Mouse (Mus musculus) urinary bladder, postnatal 25 days (tissue): ENCODE measurements around the gene Klf6.

ENCODE experiments used
- DNase-seq: peaks from one replicate; pipeline ENCODE4 v3.0.0; 2022; ENCODE audit warnings: low spot score

Gene Klf6

GRCm38 (mm10) chr13:5861157-5862002 is at the start of gene Klf6:
Gene Klf6, plus strand, starts transcription at chr13:5861482.
- peak; percentile 95 for DNase-seq

- DNase-seq: no peak
Measured at GRCm38 (mm10) chr13:5813433-5813832, 47.8 kb upstream of the Klf6 start.

DNA sequence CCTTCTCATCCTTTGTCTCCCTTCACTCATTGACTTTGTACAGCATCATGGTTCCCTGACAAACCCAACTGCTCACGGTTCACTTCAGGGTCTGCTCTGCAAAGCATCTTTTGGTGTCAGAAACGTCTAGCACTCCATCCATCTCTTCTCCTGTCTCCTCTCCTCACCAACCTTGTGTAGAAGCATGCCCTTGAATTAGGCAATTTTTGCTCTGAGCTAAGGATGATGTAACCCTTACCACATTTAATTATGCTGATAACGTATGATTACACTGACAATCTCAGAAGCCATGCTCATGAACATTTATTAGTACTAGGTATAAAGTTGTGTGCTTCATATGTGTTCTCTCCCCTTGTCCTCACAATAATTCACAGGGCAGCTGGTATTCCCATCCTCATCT is 44.0 kb upstream of the Klf6 start:
- no peak for DNase-seq

DNA sequence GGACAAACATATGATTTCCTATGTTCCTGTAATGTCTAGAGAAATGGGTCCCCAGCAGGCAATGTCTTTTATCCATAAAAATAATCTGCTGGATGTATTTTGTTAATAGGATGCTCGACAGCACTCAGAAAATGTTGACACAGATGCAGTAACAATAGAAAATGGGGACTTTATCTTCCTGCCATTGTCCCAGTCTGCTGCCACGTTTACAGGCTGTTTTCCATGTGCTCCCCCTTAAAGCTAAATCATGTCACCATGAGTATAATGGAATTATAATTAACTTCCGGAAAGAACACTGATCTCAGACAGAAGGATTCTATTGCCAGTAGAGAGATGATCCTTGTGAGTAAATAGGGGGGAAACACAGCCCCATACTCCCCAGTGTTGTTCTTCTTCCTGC is 42.1 kb upstream of the Klf6 start:
- no peak for DNase-seq

DNA sequence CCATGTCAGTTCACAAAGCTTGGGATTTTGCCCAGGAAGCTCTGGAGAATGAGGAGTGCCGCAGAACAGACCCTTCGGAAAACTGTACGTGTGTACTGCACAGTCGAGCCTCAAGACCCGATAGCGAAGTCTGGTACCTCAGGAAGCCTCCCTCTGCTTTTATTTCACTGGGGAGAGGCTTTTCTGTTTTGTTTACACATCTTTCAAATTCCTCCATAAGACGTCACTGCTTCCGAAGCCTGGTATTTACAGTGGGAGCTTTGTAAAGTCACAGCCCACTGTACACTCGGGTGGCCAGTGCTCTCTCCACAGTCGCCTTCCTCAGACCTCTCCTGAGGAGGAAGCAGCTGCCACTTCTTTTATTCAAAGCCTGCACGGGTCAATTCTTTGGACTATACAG is 38.7 kb upstream of the Klf6 start:
- no peak for DNase-seq

- no peak for DNase-seq
Measured at GRCm38 (mm10) chr13:5823150-5823549, 38.1 kb upstream of the Klf6 start.

DNA sequence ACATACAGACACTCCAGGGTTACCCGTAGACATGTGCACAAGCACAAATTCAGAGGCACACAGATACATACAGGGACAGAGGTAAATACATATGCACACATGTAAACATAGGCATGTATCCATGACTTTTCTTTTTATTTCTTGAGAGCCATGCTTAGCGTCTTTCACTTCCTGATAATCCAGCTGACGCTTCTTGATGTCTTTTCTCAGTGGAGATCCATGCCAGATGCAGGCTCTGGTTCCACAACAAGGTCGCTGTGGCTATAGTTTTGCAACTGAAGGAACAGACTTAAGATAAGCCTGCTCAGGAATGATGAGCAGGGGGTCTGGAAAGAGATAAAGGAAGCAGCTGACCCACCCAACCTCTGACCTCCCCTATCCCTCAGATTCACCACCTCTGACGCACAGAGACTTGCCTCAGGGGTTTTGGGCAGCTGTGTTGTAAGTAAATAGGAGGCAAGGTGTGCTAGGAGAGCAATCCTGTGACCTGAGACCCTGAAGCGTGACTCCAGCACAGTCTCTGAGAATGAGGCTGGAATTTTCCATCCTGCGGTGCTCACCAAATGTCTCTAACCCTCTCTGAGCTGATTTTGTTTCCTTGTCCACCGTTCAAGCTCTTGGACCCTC is 37.0 kb upstream of the Klf6 start:
- no peak for DNase-seq

DNA sequence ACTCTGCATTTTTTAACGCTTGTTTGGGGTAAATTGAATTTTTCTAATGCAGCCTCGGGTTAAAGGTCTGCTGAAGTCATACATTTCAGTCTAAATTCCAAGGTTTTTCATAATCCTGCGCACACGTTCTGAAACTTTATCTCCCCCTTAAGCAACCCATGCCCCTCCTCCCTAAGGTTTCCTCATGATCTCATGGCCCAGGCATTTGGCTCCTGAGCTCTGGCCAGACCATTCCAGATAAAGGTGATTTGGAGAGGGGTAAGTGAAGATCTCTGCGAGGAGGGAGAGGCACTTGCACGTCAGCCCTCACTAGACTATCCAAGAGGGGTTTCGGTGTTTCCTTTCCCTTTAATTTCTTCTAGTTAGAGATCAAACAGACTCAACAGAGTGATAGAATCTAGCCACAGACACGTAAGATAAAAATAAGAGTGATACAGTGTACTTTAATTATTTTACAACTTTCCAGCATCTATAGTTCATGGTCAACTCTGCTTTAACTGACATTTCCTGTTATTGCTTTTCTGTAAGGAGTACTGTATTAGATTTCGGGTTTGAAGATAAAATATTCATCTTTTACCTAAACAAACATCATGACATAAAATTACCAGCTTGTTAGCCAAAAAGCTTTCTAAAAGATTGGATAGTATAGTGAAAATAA is 35.0 kb upstream of the Klf6 start:
- peak; percentile 32 for DNase-seq

DNA sequence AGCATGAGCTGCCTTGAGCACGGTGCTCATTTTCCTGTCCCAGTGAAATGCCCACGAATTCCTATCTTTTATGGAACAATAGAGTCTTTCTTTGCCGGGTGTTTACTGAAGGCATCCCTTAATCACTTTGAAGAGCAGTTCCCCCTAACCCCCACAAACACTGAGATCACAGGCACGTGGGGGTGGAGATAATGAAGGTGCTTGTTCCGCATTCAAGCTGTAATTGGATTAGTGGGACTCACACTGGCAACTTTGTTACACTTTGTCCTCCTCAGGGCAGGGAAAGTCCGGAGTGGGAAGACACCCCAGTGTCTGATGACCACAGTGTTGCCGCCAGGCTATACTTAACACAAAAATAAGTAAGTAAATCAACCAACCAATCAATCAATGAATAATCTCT is 29.3 kb upstream of the Klf6 start:
- no peak for DNase-seq

GRCm38 (mm10) chr13:5837174-5837777 is 24.0 kb upstream of the Klf6 start:
- DNase-seq: no peak

DNA sequence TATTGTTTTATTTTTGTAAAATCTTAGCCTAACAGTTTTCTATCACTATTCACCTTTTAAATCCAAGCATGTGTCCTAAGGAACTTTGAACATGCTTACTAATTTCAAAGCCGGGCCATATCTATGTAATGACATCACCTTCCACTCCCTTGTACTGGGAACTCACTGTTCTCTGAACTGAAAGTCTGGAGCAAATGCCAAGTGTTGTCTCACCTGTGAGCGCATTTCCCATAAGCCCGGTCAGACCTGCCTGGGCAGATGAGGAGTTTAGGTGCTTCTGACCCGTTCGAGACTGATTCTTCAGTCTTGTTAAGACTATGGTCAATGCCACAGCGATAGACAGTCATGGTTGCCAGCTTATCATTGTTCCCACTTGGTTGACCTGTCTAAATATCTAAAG is 19.9 kb upstream of the Klf6 start:
- no peak for DNase-seq

DNA sequence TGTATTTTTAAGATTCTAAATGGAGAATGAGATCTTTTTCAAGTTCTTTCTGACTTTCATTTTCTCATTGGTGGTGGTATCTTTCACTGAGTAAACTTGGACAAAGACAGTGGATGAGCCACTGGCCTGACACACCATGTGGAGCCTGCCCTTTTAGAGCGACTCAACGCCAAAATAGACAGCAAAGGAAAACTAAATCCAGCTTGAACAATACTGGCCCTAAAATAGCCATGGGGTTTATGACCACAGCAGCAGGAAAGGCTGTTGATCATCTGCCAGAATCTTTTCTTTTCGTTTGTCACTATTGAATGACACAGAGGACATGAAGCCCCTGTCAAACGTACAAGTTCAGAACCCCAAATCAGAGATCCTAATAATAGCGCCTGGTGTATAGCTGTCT is 18.4 kb upstream of the Klf6 start:
- DNase-seq: no peak

DNA sequence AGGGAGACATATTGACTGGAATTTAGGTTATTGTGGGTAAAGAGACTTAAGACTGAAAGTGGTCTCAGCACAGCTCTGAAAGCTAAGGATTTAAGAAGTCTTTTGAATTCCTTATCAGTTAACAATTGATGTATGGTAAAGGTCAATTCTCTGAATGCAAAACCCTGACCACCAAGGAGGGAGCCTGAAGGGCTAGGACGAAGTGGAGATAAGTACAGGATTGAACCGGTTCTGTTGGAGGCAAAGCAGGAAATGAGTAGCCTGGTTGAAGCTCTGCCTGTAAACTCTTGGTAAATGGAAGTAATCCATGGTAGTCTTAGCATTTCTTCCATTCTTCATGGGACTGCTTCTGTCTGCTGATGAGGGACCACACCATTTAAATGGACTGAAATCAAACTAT is 17.5 kb upstream of the Klf6 start:
- DNase-seq: no peak

GRCm38 (mm10) chr13:5844338-5844737 is 16.9 kb upstream of the Klf6 start:
- DNase-seq: no peak

DNA sequence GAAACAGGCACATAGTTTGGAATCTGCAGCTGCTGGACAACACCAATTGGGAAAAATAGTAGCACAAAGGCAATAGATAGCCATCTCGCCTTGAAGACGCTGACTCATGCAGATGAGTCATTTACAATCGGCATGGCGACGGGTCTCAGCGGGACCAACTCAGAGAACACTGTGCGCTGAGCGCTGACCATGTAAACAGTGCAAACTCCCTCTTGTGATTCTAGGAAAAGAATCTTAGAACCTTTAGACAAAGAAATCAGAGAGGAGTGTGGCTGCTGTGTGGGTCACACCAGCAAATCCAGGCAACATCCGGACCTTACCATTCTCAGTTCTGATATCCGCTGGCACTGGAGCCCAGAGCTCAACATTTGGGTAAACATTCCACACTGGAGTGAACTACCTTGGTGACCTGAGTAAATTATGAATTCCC is 16.1 kb upstream of the Klf6 start:
- DNase-seq: peak; percentile 62

GRCm38 (mm10) chr13:5845605-5846004 is 15.7 kb upstream of the Klf6 start:
- no peak for DNase-seq

DNA sequence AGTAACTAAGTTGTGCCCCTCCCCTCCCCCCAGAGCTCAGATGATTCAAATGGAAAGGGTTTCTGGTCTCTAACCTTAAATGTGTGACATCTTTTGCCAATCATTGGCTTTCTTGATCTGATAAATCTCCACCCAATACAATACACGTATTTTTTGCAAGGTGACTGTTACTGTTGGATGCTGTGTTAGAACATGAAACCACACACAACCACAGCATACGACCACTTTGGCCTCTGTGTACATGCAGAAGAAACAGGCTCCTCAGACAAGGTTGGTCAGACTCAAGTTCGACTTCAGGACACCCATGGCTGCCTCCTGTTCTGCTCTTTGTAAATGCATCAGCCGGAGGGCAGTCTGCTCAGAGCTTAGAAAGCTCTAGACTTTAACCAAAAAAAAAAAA is 14.4 kb upstream of the Klf6 start:
- no peak for DNase-seq

DNA sequence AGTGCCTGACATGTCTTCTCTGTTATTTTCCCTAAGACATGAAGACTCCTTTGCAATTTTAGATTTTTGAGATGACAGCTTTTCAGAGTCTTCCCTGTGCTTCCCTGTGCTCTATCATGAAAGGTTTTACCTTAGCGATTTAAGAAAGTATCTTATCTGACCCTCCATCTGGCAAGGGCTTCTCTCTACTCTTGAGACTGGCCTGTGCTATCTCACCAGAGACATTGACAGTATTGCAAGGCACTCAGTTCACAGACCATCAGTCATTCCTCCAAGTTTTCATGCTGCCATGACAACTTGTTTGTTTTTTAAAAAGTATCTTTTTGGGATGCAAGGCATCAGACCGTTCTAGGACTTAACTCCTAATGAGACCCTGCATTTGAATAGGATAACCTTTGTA is 13.5 kb upstream of the Klf6 start:
- no peak for DNase-seq

DNA sequence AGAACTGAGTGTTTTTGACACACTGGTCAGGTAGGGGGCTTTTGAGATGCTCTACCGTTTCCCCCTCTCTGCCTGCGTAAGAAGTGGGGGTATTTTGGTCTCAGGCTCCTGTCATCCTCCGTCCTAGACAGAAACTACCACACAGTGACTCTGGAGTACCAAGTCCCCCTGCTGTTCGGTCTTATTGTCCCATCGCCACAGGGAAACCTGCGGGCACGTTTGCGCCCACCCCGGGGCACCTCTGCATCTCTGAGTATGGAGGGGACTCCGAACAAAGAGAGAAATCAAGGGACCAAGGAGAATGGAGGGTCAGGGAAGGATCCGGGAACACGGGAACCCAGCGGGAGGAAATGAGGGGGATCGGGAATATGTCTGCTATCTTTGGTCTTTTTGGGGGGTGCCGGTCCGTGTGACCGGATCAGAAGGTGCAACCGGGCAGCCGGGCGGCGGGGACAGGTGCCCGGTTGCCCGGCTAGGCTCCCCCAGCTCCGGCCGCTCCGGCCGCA is 578 bp upstream of the Klf6 start:
- peak; percentile 48 for DNase-seq

GRCm38 (mm10) chr13:5862003-5862625 is 832 bp downstream of the Klf6 start:
- no peak for DNase-seq

- no peak for DNase-seq
Measured at GRCm38 (mm10) chr13:5862626-5863407, 1.5 kb downstream of the Klf6 start.
